Mouse (Mus musculus) C2C12 (cell line): ENCODE measurements around the gene Arhgap27.

ENCODE experiments used
- CTCF ChIP-seq: IDR thresholded peaks from one replicate; pipeline ENCODE4 v1.5.1; 2011; ENCODE audit not compliant: control insufficient read depth, insufficient read depth, insufficient read length
- MAX ChIP-seq: IDR thresholded peaks from one replicate; pipeline ENCODE4 v1.6.1; 2011; ENCODE audit warnings: mild to moderate bottlenecking, control low read depth
- MYOD1 ChIP-seq: IDR thresholded peaks from one replicate; pipeline ENCODE4 v1.6.1; 2011; ENCODE audit warnings: low read depth; ENCODE audit not compliant: control insufficient read depth, insufficient read length

DNA sequence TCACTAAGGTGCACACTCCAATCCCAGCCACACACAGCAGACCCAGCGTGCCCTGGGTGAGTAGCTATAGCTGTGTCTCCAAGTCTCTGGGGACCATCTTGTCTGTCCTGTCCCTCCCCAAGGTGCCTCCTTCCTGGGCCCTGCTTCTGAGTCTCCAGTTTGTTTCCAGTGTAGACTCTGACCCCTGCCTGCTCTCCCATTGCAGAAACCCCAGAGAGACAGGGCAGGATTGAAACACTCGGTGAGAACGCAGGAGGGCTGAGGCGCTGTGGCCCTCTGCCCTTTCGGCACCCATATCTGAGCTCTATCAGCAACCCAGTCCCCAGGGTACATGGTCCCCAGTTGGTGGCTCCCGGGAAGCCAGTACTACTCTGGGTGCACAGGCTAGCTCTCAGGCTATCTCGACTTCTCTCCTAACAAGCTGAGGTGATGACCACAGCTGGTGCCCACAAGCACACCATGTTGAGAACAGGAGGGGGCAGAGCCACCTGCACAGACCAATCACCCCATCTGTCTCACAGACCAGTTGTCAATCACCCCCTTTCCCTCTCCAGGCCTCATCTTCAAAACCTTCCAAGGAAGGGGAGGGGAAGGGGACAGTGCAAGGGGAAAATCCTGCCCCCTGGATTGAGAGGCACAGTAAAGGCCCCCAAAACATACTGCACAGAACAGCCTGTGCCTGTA, 17.9 kb downstream of the Arhgap27 start:
- no peak for TF ChIP-seq CTCF
- TF ChIP-seq MAX, result no peak
- TF ChIP-seq MYOD1, result no peak
